In the genomic region with DNA sequence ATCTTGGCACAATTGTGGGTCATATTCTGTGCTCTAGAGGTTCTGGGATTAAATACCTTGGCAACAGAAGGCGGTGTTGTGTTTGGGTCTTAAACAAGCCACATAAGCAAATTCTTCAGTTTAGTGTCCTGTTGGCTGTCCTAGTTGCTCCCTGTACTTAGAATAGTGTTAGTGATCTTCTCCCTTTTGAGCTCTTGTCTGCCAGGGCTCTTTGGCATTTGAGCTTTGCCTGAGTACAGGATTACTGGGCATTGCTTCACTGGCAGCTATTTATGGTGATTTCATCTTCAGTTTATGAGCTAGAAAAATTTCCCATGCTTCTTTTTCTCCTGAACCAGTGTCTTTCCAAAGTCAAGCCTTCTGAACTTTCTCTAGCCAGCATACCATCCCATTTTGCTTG, we compare ENCODE assay signal across 23 mouse cellular contexts.
DNase-seq lines count a peak whose midpoint lies in the region; ATAC-seq lines count a peak whose summit lies in the region.
"Had no signal": no experiment of that assay in that cellular context is flagged by ENCODE, and none has a peak within 500 bp of the region (broad histone marks: within the 10 kb centered on the region; RNA-seq: fewer than 3 reads in every experiment).

No protein-coding gene starts in this region.

- H3K36me3 ChIP-seq in heart, embryonic 11.5 days (ENCODE audit: control insufficient read depth, insufficient read depth, low read length): no peaks in the 10 kb centered on the region
- H3K36me3 ChIP-seq: embryonic facial prominence, embryonic 10.5 days; embryonic facial prominence, embryonic 12.5 days; G1E had no signal

- H3K4me2 ChIP-seq in heart, embryonic 11.5 days: no peak overlapping the region
- H3K4me2 ChIP-seq: embryonic facial prominence, embryonic 12.5 days; forebrain, embryonic 13.5 days had no signal

- H3K4me3 ChIP-seq in heart, embryonic 11.5 days (ENCODE audit: low read depth, low read length): no peak overlapping the region
- H3K4me3 ChIP-seq: embryonic facial prominence, embryonic 10.5 days; embryonic facial prominence, embryonic 12.5 days; forebrain, embryonic 13.5 days had no signal

- no peak overlapping the region for H3K27ac ChIP-seq in heart, embryonic 11.5 days (ENCODE audit: low read depth, low read length)
- H3K27ac ChIP-seq: embryonic facial prominence, embryonic 10.5 days; embryonic facial prominence, embryonic 12.5 days; forebrain, embryonic 13.5 days had no signal

- H3K27me3 ChIP-seq in heart, embryonic 11.5 days (ENCODE audit: control insufficient read depth, insufficient read depth, low read length): no peaks in the 10 kb centered on the region
- H3K27me3 ChIP-seq: embryonic facial prominence, embryonic 12.5 days; forebrain, embryonic 13.5 days; Patski had no signal

- no peaks in the 10 kb centered on the region for H3K9me3 ChIP-seq in heart, embryonic 11.5 days (replicated peaks; ENCODE audit: control insufficient read depth, low read length)
- H3K9me3 ChIP-seq: embryonic facial prominence, embryonic 10.5 days; embryonic facial prominence, embryonic 12.5 days; forebrain, embryonic 13.5 days had no signal

- peak; percentile 70 for DNase-seq in gastrocnemius, adult 18-20 months (ENCODE audit: low spot score)
- no peak for DNase-seq in gastrocnemius, postnatal 10 days
- peak; percentile 43 for DNase-seq in heart, adult 11 months
- DNase-seq in gastrocnemius, postnatal 25 days: peak; percentile 46
- no peak for DNase-seq in layer of hippocampus, adult 11-12 months (ENCODE audit: low spot score)
- DNase-seq in retina, postnatal 1 day: no peak
- DNase-seq: adrenal gland, adult 8-10 months; adrenal gland, postnatal 14 days; adrenal gland, postnatal 36 days; B cell, adult 2 months; cerebellum, adult 11-12 months; cerebellum, adult 2 months; cerebellum, adult 9-10 months; cerebellum, postnatal 10 days; cerebellum, postnatal 25 days had no signal

- no peak for ATAC-seq in heart, embryonic 11.5 days (replicated peaks; ENCODE audit: insufficient number of reproducible peaks, low FRiP score, low TSS enrichment)
- ATAC-seq: activated CD4-positive, CD25-positive, alpha-beta regulatory T cell, adult 4 months; CD4-positive, CD25-positive, alpha-beta regulatory T cell, adult 4 months; forebrain, embryonic 13.5 days; Patski had no signal

- H3K9ac ChIP-seq in heart, embryonic 11.5 days (ENCODE audit: low read depth, low read length): no peak overlapping the region
- H3K9ac ChIP-seq: embryonic facial prominence, embryonic 12.5 days; forebrain, embryonic 13.5 days had no signal

- WGBS in heart, embryonic 11.5 days (ENCODE audit: insufficient replicate concordance): 95% methylated on average over 1 of the region's 1 CpGs

- H3K4me1 ChIP-seq in heart, embryonic 11.5 days (ENCODE audit: control insufficient read depth, insufficient read depth, low read length): no peaks in the 10 kb centered on the region
- H3K4me1 ChIP-seq: embryonic facial prominence, embryonic 10.5 days; embryonic facial prominence, embryonic 12.5 days; forebrain, embryonic 13.5 days had no signal

Comparison
In these comparisons a context has a peak if more than half of its experiments do, and no peak if none do; other contexts are left out.
1. DNase-seq: peak in gastrocnemius, adult 18-20 months (single experiment), heart, adult 11 months (single experiment) and gastrocnemius, postnatal 25 days (single experiment); none in gastrocnemius, postnatal 10 days (single experiment), layer of hippocampus, adult 11-12 months (single experiment) and retina, postnatal 1 day (single experiment).